Mouse (Mus musculus): ENCODE data around the gene Gm17660. TPM values are rescaled to one million over a fixed set of nuclear protein-coding genes. Genes with fewer than 3 reads are reported as not detected.
A peak's percentile ranks its signal among the peaks of the same experiment; 100 is the strongest.

Gm17660 gene
- polyA plus RNA-seq, 1 experiment from 2014 or later = not detected

- no peaks in the 10 kb centered on the region for H3K27me3 ChIP-seq (replicated peaks; ENCODE audit: control insufficient read depth, insufficient read depth, low read length)
- peak overlapping the region; percentile 22; the same call in 1 of the 2 replicates for H3K4me2 ChIP-seq (ENCODE audit: low read depth, low read length)
- peak; percentile 17; the same call in 1 of the 2 replicates for ATAC-seq
- H3K9me3 ChIP-seq (ENCODE audit: control insufficient read depth, low read length) = no peaks in the 10 kb centered on the region
- 42% methylated on average over 11 of the region's 11 CpGs for WGBS
- H3K27ac ChIP-seq (ENCODE audit: low read length) = peak overlapping the region; percentile 83
- H3K36me3 ChIP-seq (ENCODE audit: control insufficient read depth, insufficient read depth, low read length) = no peaks in the 10 kb centered on the region; the same call in 1 of the 2 replicates
- no peak overlapping the region for H3K9ac ChIP-seq (ENCODE audit: low read depth, low read length)
- no peak overlapping the region for H3K4me3 ChIP-seq (ENCODE audit: low read length)
- H3K4me1 ChIP-seq (ENCODE audit: control insufficient read depth, insufficient read depth, low read length) = peaks cover 6% of the 10 kb centered on the region; the same call in 1 of the 2 replicates
Measured at GRCm38 (mm10) chr5:104095416-104096077, 18.1 kb upstream of the Gm17660 start.

- Histone ChIP-seq H3K4me2 (ENCODE audit: low read depth, low read length) (no peak overlapping the region), H3K27me3 (replicated peaks; ENCODE audit: control insufficient read depth, insufficient read depth, low read length) (no peaks in the 10 kb centered on the region), H3K9me3 (ENCODE audit: control insufficient read depth, low read length) (no peaks in the 10 kb centered on the region), H3K9ac (ENCODE audit: low read depth, low read length) (no peak overlapping the region), H3K27ac (ENCODE audit: low read length) (no peak overlapping the region), H3K4me1 (ENCODE audit: control insufficient read depth, insufficient read depth, low read length) (no peaks in the 10 kb centered on the region), H3K36me3 (ENCODE audit: control insufficient read depth, insufficient read depth, low read length) (peaks cover 4% of the 10 kb centered on the region), H3K4me3 (ENCODE audit: low read length) (no peak overlapping the region)
- no peak for ATAC-seq
- WGBS = 77% methylated on average over 2 of the region's 2 CpGs
Measured at GRCm38 (mm10) chr5:104089751-104090150, 12.3 kb upstream of the Gm17660 start.

- WGBS = 86% methylated on average over 9 of the region's 9 CpGs
- Histone ChIP-seq H3K36me3 (ENCODE audit: control insufficient read depth, insufficient read depth, low read length) (peaks cover 4% of the 10 kb centered on the region), H3K4me3 (ENCODE audit: low read length) (no peak overlapping the region), H3K4me2 (ENCODE audit: low read depth, low read length) (no peak overlapping the region), H3K4me1 (ENCODE audit: control insufficient read depth, insufficient read depth, low read length) (no peaks in the 10 kb centered on the region), H3K9me3 (ENCODE audit: control insufficient read depth, low read length) (no peaks in the 10 kb centered on the region), H3K27me3 (replicated peaks; ENCODE audit: control insufficient read depth, insufficient read depth, low read length) (no peaks in the 10 kb centered on the region), H3K27ac (ENCODE audit: low read length) (no peak overlapping the region), H3K9ac (ENCODE audit: low read depth, low read length) (no peak overlapping the region)
- no peak for ATAC-seq
Measured at GRCm38 (mm10) chr5:104085366-104085765, 8.0 kb upstream of the Gm17660 start.

GRCm38 (mm10) chr5:104080736-104081135, 3.3 kb upstream of the Gm17660 start:
- Histone ChIP-seq H3K9me3 (ENCODE audit: control insufficient read depth, low read length) (no peaks in the 10 kb centered on the region), H3K4me1 (ENCODE audit: control insufficient read depth, insufficient read depth, low read length) (0 out of 2 replicates have a peak, but pooled peaks cover 5% of the 10 kb centered on the region), H3K4me2 (ENCODE audit: low read depth, low read length) (no peak overlapping the region), H3K27me3 (replicated peaks; ENCODE audit: control insufficient read depth, insufficient read depth, low read length) (no peaks in the 10 kb centered on the region), H3K9ac (ENCODE audit: low read depth, low read length) (no peak overlapping the region), H3K36me3 (ENCODE audit: control insufficient read depth, insufficient read depth, low read length) (no peaks in the 10 kb centered on the region), H3K27ac (ENCODE audit: low read length) (no peak overlapping the region), H3K4me3 (ENCODE audit: low read length) (no peak overlapping the region)
- no peak for ATAC-seq
- 91% methylated on average over 6 of the region's 6 CpGs for WGBS

- no peaks in the 10 kb centered on the region for H3K36me3 ChIP-seq (ENCODE audit: control insufficient read depth, insufficient read depth, low read length)
- 0 out of 2 replicates have a peak, but pooled peaks cover 8% of the 10 kb centered on the region for H3K4me1 ChIP-seq (ENCODE audit: control insufficient read depth, insufficient read depth, low read length)
- H3K27me3 ChIP-seq (replicated peaks; ENCODE audit: control insufficient read depth, insufficient read depth, low read length) = no peaks in the 10 kb centered on the region
- H3K27ac ChIP-seq (ENCODE audit: low read length) = no peak overlapping the region
- H3K4me2 ChIP-seq (ENCODE audit: low read depth, low read length) = 0 out of 2 replicates have a peak overlapping the region, but pooled peaks have one; percentile 7
- H3K9ac ChIP-seq (ENCODE audit: low read depth, low read length) = no peak overlapping the region
- no peak overlapping the region for H3K4me3 ChIP-seq (ENCODE audit: low read length)
- ATAC-seq = peak; percentile 36; the same call in 1 of the 2 replicates
- 32% methylated on average over 10 of the region's 10 CpGs for WGBS
- no peaks in the 10 kb centered on the region for H3K9me3 ChIP-seq (ENCODE audit: control insufficient read depth, low read length)
Measured at GRCm38 (mm10) chr5:104076361-104076760, 1.0 kb downstream of the Gm17660 start.

- Histone ChIP-seq H3K9me3 (ENCODE audit: control insufficient read depth, low read length) (no peaks in the 10 kb centered on the region), H3K4me2 (ENCODE audit: low read depth, low read length) (peak overlapping the region; percentile 38), H3K27me3 (replicated peaks; ENCODE audit: control insufficient read depth, insufficient read depth, low read length) (no peaks in the 10 kb centered on the region), H3K36me3 (ENCODE audit: control insufficient read depth, insufficient read depth, low read length) (no peaks in the 10 kb centered on the region), H3K4me1 (ENCODE audit: control insufficient read depth, insufficient read depth, low read length) (0 out of 2 replicates have a peak, but pooled peaks cover 8% of the 10 kb centered on the region), H3K9ac (ENCODE audit: low read depth, low read length) (no peak overlapping the region), H3K4me3 (ENCODE audit: low read length) (0 out of 2 replicates have a peak overlapping the region, but pooled peaks have one; percentile 13), H3K27ac (ENCODE audit: low read length) (no peak overlapping the region)
- ATAC-seq = peak; percentile 72
- 29% methylated on average over 12 of the region's 12 CpGs for WGBS
Measured at GRCm38 (mm10) chr5:104074388-104074787, 3.0 kb downstream of the Gm17660 start.

GRCm38 (mm10) chr5:104073602-104074001, 3.8 kb downstream of the Gm17660 start:
- H3K27ac ChIP-seq (ENCODE audit: low read length) = no peak overlapping the region
- H3K4me3 ChIP-seq (ENCODE audit: low read length) = no peak overlapping the region
- H3K9ac ChIP-seq (ENCODE audit: low read depth, low read length) = no peak overlapping the region
- no peaks in the 10 kb centered on the region for H3K36me3 ChIP-seq (ENCODE audit: control insufficient read depth, insufficient read depth, low read length)
- 0 out of 2 replicates have a peak, but pooled peaks cover 8% of the 10 kb centered on the region for H3K4me1 ChIP-seq (ENCODE audit: control insufficient read depth, insufficient read depth, low read length)
- no peaks in the 10 kb centered on the region for H3K9me3 ChIP-seq (ENCODE audit: control insufficient read depth, low read length)
- H3K4me2 ChIP-seq (ENCODE audit: low read depth, low read length) = no peak overlapping the region
- WGBS = 94% methylated on average over 5 of the region's 5 CpGs
- H3K27me3 ChIP-seq (replicated peaks; ENCODE audit: control insufficient read depth, insufficient read depth, low read length) = no peaks in the 10 kb centered on the region
- peak; percentile 51; the same call in 1 of the 2 replicates for ATAC-seq

- Histone ChIP-seq H3K4me3 (ENCODE audit: low read length) (no peak overlapping the region), H3K9me3 (ENCODE audit: control insufficient read depth, low read length) (no peaks in the 10 kb centered on the region), H3K4me2 (ENCODE audit: low read depth, low read length) (no peak overlapping the region), H3K36me3 (ENCODE audit: control insufficient read depth, insufficient read depth, low read length) (no peaks in the 10 kb centered on the region), H3K9ac (ENCODE audit: low read depth, low read length) (no peak overlapping the region), H3K27me3 (replicated peaks; ENCODE audit: control insufficient read depth, insufficient read depth, low read length) (no peaks in the 10 kb centered on the region), H3K27ac (ENCODE audit: low read length) (peak overlapping the region; percentile 59), H3K4me1 (ENCODE audit: control insufficient read depth, insufficient read depth, low read length) (0 out of 2 replicates have a peak, but pooled peaks cover 8% of the 10 kb centered on the region)
- ATAC-seq = peak; percentile 67
- WGBS = 31% methylated on average over 6 of the region's 8 CpGs
Measured at GRCm38 (mm10) chr5:104072272-104072886, 5.0 kb downstream of the Gm17660 start.

GRCm38 (mm10) chr5:104071048-104071447, 6.4 kb downstream of the Gm17660 start:
- Histone ChIP-seq H3K9me3 (ENCODE audit: control insufficient read depth, low read length) (no peaks in the 10 kb centered on the region), H3K36me3 (ENCODE audit: control insufficient read depth, insufficient read depth, low read length) (no peaks in the 10 kb centered on the region), H3K4me2 (ENCODE audit: low read depth, low read length) (no peak overlapping the region), H3K4me3 (ENCODE audit: low read length) (no peak overlapping the region), H3K4me1 (ENCODE audit: control insufficient read depth, insufficient read depth, low read length) (0 out of 2 replicates have a peak, but pooled peaks cover 2% of the 10 kb centered on the region), H3K27ac (ENCODE audit: low read length) (no peak overlapping the region), H3K27me3 (replicated peaks; ENCODE audit: control insufficient read depth, insufficient read depth, low read length) (no peaks in the 10 kb centered on the region), H3K9ac (ENCODE audit: low read depth, low read length) (no peak overlapping the region)
- ATAC-seq = no peak
- WGBS = 82% methylated on average over 4 of the region's 4 CpGs

All from intestine, embryonic 16.5 days (tissue).